Mouse (Mus musculus) naive thymus-derived CD4-positive, alpha-beta T cell, adult 2 months (primary cell): Measurements from ENCODE around the gene Grik5.

Experiments
- DNase-seq: peaks from one replicate; pipeline ENCODE4 v3.0.0-alpha.2; 2011; ENCODE audit warnings: low read depth

Gene Grik5

DNA sequence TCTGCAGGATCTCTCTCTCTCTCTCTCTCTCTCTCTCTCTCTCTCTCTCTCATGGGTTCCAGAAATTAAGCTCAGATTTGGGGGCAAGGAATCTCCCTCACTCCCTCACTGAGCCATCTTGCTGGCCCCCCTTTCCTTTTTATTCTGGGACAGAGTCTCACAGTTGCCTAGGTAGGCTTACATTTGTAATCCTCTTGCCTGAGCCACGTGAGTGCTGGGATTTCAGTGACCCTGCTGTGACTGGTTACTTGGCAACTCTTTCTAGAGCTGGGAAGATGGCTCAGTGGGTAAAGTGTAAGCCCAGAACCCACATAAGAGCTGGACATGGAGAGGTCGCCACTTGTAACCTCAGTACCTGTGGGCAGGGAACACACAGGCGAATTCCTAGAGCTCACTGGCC, 40.6 kb downstream of the Grik5 start:
- no peak for DNase-seq

DNA sequence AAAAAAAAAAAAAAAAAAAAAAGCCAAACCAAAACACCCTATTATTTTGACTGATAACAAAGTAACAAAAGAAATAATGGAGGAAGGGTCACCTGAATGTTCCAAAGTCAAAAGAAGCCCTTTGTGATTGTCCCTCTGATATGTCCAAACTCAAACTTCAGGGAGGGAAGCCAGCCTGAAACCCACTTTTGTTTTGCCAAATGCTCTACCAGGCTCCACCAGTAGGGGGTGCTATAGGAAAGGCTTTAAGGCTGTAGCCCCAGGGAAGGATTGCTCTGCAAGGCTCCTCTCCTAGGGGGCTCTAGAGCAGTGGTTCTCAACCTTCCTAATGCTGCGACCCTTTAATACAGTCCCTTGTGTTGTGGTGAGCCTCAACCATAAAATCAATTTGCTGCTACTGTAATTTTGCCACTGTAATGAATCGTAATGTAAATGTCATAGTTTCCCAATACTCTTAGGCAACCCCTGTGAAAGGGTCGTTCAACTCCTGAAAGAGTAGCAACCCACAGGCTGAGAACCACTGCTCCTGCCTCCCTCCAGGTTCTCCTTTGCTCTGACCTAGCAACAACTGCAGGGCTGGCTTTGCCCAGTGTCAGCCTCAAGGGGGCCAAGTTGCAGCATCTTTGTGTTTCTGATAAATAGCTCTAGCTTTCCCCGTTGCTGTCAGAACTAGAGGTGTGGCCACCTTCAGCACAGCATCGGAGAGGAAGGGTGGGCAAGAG, 42.0 kb downstream of the Grik5 start:
- peak; percentile 85 for DNase-seq

DNA sequence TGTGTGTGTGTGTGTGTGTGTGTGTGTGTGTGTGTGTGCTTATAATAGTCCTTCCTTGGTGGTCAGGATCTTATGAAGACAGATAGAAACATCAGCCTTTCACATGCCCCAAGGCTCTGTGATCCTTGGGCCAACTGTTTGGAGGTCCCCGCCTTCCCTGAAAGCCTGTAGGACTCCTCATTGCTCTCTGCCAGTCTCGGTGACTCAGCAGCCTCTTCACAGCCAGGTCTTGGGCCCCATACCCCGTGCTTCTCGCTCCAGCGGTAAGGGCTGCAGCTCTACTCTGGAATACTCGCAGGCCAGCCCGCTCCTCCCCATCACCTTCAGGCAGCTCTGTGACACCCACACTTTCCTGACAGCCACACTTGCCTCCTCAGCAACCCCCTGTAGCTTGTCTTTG, 45.7 kb downstream of the Grik5 start:
- no peak for DNase-seq

DNA sequence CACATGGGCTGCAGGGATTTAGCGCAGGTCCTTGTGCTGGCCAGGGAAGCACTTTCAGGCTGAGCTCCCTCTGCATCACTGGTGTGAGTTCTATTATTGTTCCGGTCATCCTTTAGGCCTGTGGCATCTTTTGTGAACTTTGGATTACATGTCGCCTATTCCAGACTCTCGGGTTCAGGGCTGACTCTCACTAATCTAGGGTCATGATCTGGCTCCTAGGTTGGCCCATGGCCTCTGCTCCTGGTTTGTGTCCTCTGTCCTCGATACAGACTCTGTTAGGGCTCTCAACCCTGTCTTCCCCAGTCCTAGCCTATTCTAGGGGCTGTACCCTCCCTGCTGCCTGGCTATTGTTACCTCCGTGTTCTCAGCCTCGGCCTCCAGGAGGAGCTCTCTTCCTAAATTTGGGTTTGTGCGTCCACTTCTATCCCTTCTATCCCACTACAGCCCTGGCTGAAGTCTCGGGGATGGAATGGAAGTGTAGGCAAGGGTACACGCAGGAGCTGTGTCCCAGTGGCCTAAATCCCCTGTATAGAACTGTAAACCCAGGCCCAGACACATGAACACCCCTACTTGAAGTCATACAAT, 46.2 kb downstream of the Grik5 start:
- no peak for DNase-seq

GRCm38 (mm10) chr7:25011592-25011991, 60.6 kb downstream of the Grik5 start:
- DNase-seq: no peak

- DNase-seq: peak; percentile 40
Measured at GRCm38 (mm10) chr7:25010090-25010913, 61.8 kb downstream of the Grik5 start.

DNA sequence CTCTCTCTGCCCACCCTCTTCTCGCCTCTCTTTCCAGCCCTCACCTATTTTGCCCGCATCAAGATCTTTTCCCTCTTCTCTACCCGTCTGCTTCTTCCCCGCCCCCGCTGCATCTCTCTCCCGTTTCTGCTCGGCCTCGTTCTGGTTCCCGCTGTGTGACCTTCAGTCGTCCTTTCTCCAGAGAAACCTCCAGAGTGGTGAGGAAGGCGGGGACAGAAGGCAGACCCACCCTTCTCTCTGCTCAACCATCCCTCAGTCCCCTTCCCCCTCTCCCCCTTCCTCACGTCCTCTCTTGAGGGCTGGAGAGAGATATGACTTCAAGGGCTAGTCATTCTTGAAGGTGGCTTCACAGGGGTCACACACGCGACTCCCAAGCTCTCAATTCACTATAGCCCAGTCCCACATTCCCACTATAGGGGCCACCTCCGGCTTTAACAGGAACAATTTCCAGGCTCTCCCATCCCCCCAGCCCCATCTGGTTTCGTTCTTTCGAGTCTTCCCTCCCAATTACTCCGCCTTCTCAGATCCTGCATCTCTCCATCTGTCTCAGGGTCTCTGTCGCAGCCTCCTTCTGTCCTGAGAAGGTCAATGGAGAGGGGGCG, 62.9 kb downstream of the Grik5 start:
- no peak for DNase-seq

GRCm38 (mm10) chr7:25008635-25009034, 63.5 kb downstream of the Grik5 start:
- DNase-seq: peak; percentile 65

DNA sequence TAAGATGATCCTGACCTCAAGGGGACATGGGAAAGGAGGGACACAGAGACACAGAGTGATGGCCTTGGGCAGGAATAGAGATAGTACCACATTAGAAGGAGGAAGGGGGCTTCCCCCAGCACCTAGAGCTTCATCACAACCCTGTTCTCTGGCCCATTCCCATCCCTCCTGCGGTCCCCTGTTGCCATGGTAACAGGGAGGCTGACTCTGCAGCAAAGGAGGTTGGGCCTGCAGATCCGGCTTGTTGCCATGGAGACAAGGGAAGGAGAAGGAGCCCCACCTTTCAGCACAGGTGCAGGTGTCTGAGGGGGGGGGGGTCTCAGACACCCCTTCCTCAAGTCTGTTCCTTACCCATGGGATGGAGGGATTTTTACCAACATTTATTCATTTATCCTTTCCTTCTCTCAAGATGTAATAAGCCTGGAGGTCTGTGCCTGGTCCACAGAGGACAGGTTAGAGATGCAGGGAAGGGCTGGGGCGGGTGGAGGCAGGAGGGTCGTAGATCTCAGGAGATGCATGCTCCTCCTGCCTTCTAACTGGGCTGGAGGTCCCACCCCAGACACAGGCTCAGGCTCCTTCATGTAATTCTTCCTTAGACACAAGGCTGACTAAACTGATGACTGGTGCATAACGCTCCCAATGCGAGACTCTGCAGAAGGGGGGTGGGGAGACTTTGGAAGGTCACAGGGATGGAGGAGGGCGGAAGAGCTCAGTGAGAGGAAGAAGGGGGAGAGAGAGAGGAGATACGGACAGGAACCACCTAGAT, 64.4 kb downstream of the Grik5 start:
- DNase-seq: no peak

DNA sequence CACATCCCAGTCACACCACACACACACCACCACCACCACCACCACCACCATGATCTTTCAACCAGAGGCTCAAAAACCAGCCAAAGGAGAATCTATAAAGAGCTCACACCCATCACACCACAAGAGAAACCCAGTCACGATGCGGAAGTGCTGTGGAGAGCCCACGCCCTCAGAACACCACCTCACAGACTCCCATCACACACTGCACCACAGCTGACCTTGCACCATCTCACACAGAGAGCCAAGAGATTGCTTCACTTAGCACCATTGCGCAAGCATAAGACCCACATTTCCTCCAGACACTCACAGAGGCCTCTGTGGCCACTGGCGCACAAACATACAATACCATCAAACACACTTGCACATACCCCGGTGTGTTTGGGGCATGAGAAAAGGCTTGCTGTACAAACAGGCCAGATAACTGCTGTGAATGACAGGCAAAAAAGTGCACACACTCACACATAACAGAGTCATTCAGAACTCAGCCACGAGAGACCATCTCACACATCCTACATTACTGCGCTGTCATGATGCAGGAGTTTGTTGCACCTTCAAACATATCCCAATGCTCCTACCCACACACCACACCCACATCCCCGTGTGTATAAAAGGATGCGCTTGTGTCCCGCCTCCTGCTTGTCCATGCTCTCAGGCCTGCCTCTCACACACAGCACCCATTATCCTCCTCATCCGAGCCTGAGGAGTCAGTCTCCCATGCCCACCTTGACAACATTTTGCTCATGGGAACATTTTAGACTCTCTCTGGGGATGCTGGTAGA, 65.4 kb downstream of the Grik5 start:
- DNase-seq: no peak

GRCm38 (mm10) chr7:25006171-25006570, 66.0 kb downstream of the Grik5 start:
- no peak for DNase-seq

- no peak for DNase-seq
Measured at GRCm38 (mm10) chr7:25005421-25006065, 66.6 kb downstream of the Grik5 start, which contains the start of gene Atp1a3. TSS of gene Atp1a3 (minus strand) at chr7:25005958.

DNA sequence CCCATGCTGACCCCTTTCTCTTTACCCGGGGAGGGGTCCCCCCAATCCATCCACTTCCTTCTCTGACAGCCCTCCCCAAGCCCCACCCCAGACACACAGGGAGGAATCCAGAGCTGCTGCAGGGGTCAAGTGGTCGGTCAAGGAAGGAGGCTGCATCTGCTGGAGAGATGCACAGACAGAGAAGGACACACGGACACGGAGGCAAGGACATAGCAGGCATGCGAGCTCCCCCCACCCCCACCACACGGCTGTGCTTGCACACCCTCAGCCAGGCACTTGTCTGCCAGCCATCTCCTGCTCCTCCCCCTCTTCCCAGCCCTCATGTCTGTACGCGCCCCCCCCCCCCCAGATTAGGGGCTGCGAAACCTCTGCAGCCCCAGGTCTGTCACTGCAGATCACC, 67.3 kb downstream of the Grik5 start:
- DNase-seq: no peak

GRCm38 (mm10) chr7:25003820-25004388, 68.2 kb downstream of the Grik5 start:
- no peak for DNase-seq

- DNase-seq: no peak
Measured at GRCm38 (mm10) chr7:25003291-25003690, 68.9 kb downstream of the Grik5 start.

- peak; percentile 75 for DNase-seq
Measured at GRCm38 (mm10) chr7:25000711-25001110, 71.4 kb downstream of the Grik5 start.

DNA sequence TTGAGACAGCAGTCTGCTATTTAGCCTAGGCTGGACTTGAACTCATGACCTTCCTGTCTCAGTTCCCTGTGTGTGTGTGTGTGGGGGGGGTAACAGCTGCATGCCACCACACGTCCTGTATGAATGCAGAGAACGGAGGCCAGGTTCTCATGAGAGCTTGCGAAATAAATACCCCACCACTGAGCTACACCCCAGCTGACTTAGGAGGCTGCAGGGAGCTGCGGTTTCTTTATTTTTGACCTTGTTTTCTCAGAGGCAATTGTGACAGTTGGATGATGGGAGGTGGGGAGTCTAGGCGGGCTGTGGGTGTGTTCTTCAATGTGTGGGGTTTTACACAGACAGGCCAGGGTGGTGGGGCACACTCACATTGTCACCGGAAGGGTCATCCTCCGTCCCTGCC, 71.9 kb downstream of the Grik5 start:
- DNase-seq: peak; percentile 63

- no peak for DNase-seq
Measured at GRCm38 (mm10) chr7:24993081-24993480, 79.1 kb downstream of the Grik5 start.

- DNase-seq: no peak
Measured at GRCm38 (mm10) chr7:24990478-24990877, 81.7 kb downstream of the Grik5 start.

DNA sequence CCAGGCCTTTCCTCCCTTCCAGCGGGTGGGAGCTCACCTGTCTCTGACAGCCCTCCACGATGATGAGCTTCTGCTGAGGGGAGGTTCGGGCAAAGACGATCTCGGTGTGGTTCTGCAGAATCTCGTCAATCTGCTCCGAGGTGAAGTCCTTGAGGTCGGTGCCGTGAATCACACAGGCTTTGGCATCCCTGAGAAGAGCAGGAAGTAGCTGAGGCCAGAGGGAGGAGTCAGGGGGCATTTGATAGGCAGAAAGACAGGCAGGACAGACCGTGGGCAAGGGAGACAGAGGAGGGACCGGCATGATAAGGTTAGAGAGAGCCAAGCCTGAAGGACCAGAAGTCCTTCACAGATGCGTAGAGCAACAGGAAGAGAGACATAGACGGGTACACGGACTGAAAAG, 84.2 kb downstream of the Grik5 start:
- DNase-seq: no peak
